Mouse (Mus musculus) CD8-positive naive resting alpha-beta T cell, adult 2 months (primary cell): ENCODE data around the gene Mapk11.
A peak's percentile ranks its signal among the peaks of the same experiment; 100 is the strongest.

Source experiments
- DNase-seq, 2 experiments: peaks; one replicate each; pipeline ENCODE4 v3.0.0; 2022; ENCODE audit warnings: low read depth in 2 of 2, low spot score in 2 of 2

The Mapk11 gene

DNA sequence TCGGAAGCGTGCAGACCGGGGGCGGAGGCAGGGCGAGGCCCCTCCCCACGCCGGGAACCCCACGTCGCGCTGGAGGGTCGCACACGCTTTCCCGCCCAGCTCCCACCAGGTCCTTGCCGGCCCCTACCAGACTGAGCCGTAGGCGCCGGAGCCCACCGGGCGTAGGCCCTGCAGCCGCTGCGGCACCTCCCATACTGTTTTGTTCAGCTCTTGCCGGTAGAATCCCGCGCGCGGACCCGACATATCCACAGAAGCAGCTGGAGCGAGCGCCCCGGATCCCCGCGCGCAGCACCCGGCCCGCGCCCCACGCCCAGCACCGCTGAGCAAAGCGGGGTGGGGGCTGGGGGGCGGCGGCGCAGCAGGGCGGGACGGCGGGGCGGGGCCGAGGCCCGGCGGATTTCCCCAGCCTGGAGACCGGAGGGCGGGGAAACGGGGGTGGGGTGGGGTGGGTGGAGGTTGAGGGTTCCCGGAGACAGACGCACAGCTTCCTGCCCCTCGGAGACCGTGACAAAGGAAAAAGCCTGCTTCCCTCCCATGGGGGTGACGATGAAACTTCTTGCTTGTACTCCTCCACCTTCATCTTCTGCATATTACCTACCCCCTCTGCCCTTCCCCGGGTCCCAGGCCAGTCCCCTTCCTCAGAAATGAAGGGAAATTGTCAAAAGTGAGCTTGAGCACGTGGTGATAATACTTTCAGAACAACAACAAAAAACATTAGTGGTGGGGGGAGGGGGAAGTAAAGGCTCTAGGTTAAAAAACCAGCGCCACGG, at the start of gene Mapk11:
TSS of gene Mapk11 (minus strand) at position 358 of the 770 bp plus-strand sequence.
- peak in 1 of 2 experiments; percentile 39 for DNase-seq

GRCm38 (mm10) chr15:89197056-89197455, 47.6 kb upstream of the Mapk11 start:
- DNase-seq = no peak

GRCm38 (mm10) chr15:89196313-89196706, 46.9 kb upstream of the Mapk11 start, which contains the start of gene Dennd6b:
Dennd6b (minus strand) TSS chr15:89196496.
- peak; percentile 97 to 98 for DNase-seq

DNA sequence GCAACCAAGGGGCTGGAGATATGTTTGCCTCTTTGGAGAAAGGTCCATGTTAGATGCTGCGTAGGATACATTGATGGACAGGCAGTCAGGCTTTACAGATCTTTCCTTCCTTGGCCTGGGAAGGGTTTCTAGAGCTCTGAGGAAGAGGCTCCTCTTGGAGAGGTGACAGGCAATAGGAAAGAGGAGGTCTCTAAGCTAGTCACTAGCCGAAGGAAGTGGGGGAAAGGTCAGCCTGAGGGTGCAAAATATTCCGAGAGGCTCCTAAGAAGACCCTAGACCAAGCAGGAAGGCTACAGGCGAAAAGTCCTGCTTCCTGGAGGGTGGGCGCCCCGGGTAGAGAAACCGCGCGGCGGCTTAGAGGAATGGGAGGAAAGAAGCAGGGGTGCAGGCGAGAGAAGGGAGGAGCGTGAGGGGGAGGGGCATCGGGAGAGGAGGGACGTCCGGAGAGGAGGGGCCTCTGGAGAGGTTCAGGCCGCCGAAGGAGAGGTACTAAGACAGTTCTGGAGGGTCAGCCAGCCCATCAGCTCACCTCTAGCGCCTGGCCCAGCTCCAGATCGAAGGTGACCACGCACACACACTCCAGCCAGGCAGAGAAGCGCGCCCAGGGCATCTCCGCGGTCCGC, 46.4 kb upstream of the Mapk11 start:
- peak; percentile 63 to 81 for DNase-seq

DNA sequence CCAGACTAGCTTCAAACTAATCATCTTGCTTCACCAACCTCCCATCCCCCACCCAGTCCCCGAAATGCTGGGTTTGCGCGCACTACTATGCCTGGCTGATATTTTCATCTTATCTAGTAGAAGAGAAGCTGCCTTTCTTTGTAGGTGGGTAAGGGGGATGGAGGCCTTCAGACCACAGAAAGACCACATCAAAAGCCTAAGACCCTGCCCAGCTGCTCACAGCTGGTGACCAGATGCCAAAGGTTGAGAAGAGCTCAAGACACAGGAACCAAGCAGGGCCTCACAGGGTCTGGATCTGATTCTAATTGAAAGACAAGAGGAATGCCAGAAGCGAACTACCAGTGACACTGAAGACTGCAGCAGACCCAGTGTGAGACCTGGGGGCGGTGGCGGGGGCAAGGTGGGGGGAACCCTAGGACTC, 45.8 kb upstream of the Mapk11 start:
- DNase-seq = no peak

GRCm38 (mm10) chr15:89184937-89185227, 35.5 kb upstream of the Mapk11 start:
- DNase-seq = no peak

- DNase-seq = no peak
Observed at GRCm38 (mm10) chr15:89184141-89184936, 34.9 kb upstream of the Mapk11 start.

- no peak for DNase-seq
Observed at GRCm38 (mm10) chr15:89182842-89183241, 33.4 kb upstream of the Mapk11 start.

- no peak for DNase-seq
Observed at GRCm38 (mm10) chr15:89182328-89182741, 32.9 kb upstream of the Mapk11 start.

- DNase-seq = no peak
Observed at GRCm38 (mm10) chr15:89181561-89182270, 32.3 kb upstream of the Mapk11 start.

GRCm38 (mm10) chr15:89180571-89181229, 31.3 kb upstream of the Mapk11 start, which contains the start of gene Plxnb2:
Plxnb2 (minus strand) TSS chr15:89180788.
- no peak for DNase-seq

- DNase-seq = no peak
Observed at GRCm38 (mm10) chr15:89180081-89180541, 30.7 kb upstream of the Mapk11 start.

- no peak for DNase-seq
Observed at GRCm38 (mm10) chr15:89179630-89179964, 30.2 kb upstream of the Mapk11 start.

GRCm38 (mm10) chr15:89178954-89179629, 29.7 kb upstream of the Mapk11 start:
- DNase-seq = no peak

DNA sequence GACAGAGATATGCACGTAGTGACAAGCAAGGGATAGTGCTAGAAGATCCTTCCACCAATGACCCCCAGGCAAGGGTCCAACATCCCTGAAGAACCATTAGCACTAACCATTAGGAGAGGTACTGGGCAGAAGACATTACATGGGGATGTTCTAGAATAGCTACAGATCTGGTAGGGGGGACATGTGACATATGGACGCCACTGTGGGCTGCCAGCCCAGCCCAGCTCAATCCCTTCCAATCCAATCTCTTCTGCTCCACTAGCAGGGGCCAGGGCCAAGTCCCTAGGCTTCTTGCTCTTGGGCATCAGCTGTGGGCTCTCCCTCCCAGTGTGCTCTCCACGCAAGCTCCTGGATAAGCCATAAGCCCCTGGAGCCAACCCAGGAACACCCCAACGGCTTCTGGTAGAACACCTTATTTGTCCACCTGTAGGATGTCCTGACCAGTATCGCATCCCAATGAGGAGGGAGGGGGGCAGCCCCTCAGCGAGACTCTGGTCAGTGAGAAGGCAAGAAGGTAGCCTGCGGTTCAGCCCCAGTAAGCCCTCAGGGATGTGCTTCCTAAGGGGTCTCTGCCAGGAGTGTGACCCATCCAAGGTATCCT, 28.9 kb upstream of the Mapk11 start:
- no peak for DNase-seq

DNA sequence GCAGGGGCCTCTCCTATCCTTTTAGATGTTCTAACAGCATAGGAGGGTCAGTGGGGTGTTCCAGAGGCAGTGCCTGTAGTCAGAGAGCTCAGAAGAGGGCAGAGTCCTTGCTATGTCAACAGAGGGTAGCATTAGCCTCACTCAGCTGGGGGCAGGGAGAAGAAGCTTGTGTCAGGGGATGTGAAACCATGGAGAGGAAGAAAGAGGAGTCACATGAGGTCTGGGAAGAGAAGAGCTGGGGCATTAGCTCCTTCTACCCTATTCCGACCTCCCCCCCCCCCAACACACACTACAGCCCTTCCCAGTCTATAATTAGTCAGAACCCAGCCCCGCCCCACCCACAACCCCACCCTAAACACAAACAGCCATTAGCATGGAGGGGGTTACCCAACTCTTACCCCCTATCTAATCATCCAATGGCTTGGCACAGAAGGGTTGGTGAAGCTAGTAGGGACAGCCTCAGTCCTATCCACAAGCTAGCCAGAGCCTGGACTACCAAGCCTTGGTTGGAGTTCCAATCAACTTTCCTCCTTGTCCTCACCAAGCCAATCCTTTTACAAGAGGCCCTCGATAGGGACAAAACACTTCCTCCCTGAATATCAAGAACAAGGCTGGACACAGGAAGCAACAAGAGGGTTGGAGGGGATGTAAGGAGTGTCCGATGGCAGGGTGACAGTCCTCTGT, 28.3 kb upstream of the Mapk11 start:
- no peak for DNase-seq

- DNase-seq = no peak
Observed at GRCm38 (mm10) chr15:89177121-89177520, 27.7 kb upstream of the Mapk11 start.

GRCm38 (mm10) chr15:89175411-89176155, 26.2 kb upstream of the Mapk11 start:
- no peak for DNase-seq
